Mouse (Mus musculus): ENCODE measurements around the gene Lrrc1. TPM values are rescaled to one million over a fixed set of nuclear protein-coding genes. Genes with fewer than 3 reads are reported as not detected.

Lrrc1 gene
- total and polyA plus RNA-seq, 3 experiments, result 13.3 to 21.5 (median 13.8) TPM

GRCm38 (mm10) chr9:77539232-77539631, 5.4 kb downstream of the Lrrc1 start:
- Histone ChIP-seq H3K9ac (ENCODE audit: low read depth, low read length) (no peak overlapping the region), H3K36me3 (ENCODE audit: control insufficient read depth, insufficient read depth, low read length) (no peaks in the 10 kb centered on the region), H3K27ac (no peak overlapping the region), H3K79me2 (replicated peaks; ENCODE audit: control insufficient read depth, insufficient read depth, low read length) (no peaks in the 10 kb centered on the region), H3K27me3 (ENCODE audit: control insufficient read depth, insufficient read depth, low read length) (no peaks in the 10 kb centered on the region), H3K4me1 (ENCODE audit: control insufficient read depth, insufficient read depth, low read length) (peaks cover 2% of the 10 kb centered on the region; the same call in 1 of the 2 replicates), H3K4me3 (no peak overlapping the region)
- intact Hi-C loops (cut with DNase I), result no loop called here
- TF ChIP-seq EP300 (IDR thresholded peaks at IDR 0.05; ENCODE audit: insufficient read depth, low read depth, low read length), result no peak
- 89% methylated on average over 9 of the region's 9 CpGs for WGBS
- no peak for DNase-seq

GRCm38 (mm10) chr9:77537357-77537756, 7.3 kb downstream of the Lrrc1 start:
- peaks cover 4% of the 10 kb centered on the region for H3K4me1 ChIP-seq (ENCODE audit: control insufficient read depth, insufficient read depth, low read length)

GRCm38 (mm10) chr9:77536832-77537231, 7.8 kb downstream of the Lrrc1 start:
- Histone ChIP-seq H3K9ac (ENCODE audit: low read depth, low read length) (no peak overlapping the region), H3K79me2 (replicated peaks; ENCODE audit: control insufficient read depth, insufficient read depth, low read length) (no peaks in the 10 kb centered on the region), H3K27ac (no peak overlapping the region), H3K36me3 (ENCODE audit: control insufficient read depth, insufficient read depth, low read length) (no peaks in the 10 kb centered on the region), H3K27me3 (ENCODE audit: control insufficient read depth, insufficient read depth, low read length) (no peaks in the 10 kb centered on the region), H3K4me3 (no peak overlapping the region), H3K4me1 (ENCODE audit: control insufficient read depth, insufficient read depth, low read length) (peaks cover 4% of the 10 kb centered on the region)
- 73% methylated on average over 7 of the region's 7 CpGs for WGBS
- DNase-seq, result no peak
- intact Hi-C loops (cut with DNase I), result no loop called here
- no peak for TF ChIP-seq EP300 (IDR thresholded peaks at IDR 0.05; ENCODE audit: insufficient read depth, low read depth, low read length)
- no peak for TF ChIP-seq POLR2A (IDR thresholded peaks at IDR 0.05; ENCODE audit: insufficient read depth, low read depth, low read length)
- TF ChIP-seq CTCF (IDR thresholded peaks at IDR 0.05), result no peak

More at GRCm38 (mm10) chr9:77537357-77537756, 7.3 kb downstream of the Lrrc1 start:
- DNase-seq, result no peak
- TF ChIP-seq POLR2A (IDR thresholded peaks at IDR 0.05; ENCODE audit: insufficient read depth, low read depth, low read length), result no peak
- no peak for TF ChIP-seq EP300 (IDR thresholded peaks at IDR 0.05; ENCODE audit: insufficient read depth, low read depth, low read length)
- no peak for TF ChIP-seq CTCF (IDR thresholded peaks at IDR 0.05)
- WGBS, result 63% methylated on average over 10 of the region's 10 CpGs
- H3K9ac ChIP-seq (ENCODE audit: low read depth, low read length), result no peak overlapping the region
- H3K79me2 ChIP-seq (replicated peaks; ENCODE audit: control insufficient read depth, insufficient read depth, low read length), result no peaks in the 10 kb centered on the region
- H3K27ac ChIP-seq, result no peak overlapping the region
- H3K36me3 ChIP-seq (ENCODE audit: control insufficient read depth, insufficient read depth, low read length), result no peaks in the 10 kb centered on the region
- no peak overlapping the region for H3K4me3 ChIP-seq
- no peaks in the 10 kb centered on the region for H3K27me3 ChIP-seq (ENCODE audit: control insufficient read depth, insufficient read depth, low read length)
- intact Hi-C loops (cut with DNase I), result no loop called here

- no peak overlapping the region for H3K4me3 ChIP-seq
- 38% methylated on average over 6 of the region's 6 CpGs for WGBS
- peaks cover 4% of the 10 kb centered on the region for H3K4me1 ChIP-seq (ENCODE audit: control insufficient read depth, insufficient read depth, low read length)
- intact Hi-C loops (cut with DNase I), result no loop called here
- no peaks in the 10 kb centered on the region for H3K27me3 ChIP-seq (ENCODE audit: control insufficient read depth, insufficient read depth, low read length)
- no peaks in the 10 kb centered on the region for H3K36me3 ChIP-seq (ENCODE audit: control insufficient read depth, insufficient read depth, low read length)
- TF ChIP-seq EP300 (IDR thresholded peaks at IDR 0.05; ENCODE audit: insufficient read depth, low read depth, low read length) (no peak), CTCF (IDR thresholded peaks at IDR 0.05) (no peak), POLR2A (IDR thresholded peaks at IDR 0.05; ENCODE audit: insufficient read depth, low read depth, low read length) (no peak)
- no peak overlapping the region for H3K9ac ChIP-seq (ENCODE audit: low read depth, low read length)
- H3K79me2 ChIP-seq (replicated peaks; ENCODE audit: control insufficient read depth, insufficient read depth, low read length), result no peaks in the 10 kb centered on the region
- no peak overlapping the region for H3K27ac ChIP-seq
- DNase-seq, result no peak
Measured at GRCm38 (mm10) chr9:77536286-77536685, 8.4 kb downstream of the Lrrc1 start.

DNA sequence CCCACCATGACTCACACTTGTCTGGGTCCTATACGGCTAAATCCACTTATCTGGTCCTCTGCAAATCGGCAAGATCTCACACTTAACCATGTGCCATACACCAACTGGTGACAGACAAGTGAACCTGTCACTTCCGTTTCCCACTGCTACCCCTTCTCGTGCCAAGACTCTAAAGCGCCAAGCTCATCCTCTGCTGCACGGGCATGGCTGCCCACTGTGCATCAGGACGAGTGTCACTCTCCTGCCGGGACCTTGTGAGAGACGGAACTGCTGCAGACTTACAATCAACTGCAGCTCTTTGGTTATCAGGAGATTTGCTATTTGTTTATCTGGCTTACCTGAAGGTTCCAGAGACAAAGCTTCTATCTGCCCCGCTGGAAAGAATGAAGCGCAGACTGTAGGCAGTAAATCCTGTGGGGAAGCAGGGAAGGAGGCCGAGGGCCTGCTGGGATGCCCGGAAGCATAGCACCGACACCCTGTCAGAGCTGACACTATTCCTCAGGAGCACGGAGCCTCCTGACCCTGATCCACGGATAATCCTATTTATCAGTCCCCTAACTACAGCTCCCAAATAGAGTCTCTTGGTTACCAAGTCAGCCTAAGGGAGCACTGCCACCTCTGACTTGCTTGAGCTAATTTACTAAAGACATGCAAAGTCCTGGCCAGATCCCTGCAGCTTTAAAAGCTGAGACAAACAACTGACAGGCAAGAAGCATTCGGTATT, 9.5 kb downstream of the Lrrc1 start:
- H3K9ac ChIP-seq (ENCODE audit: low read depth, low read length), result no peak overlapping the region
- H3K4me3 ChIP-seq, result no peak overlapping the region
- no peak overlapping the region for H3K27ac ChIP-seq

GRCm38 (mm10) chr9:77528379-77529041, 16.2 kb downstream of the Lrrc1 start:
- H3K9ac ChIP-seq (ENCODE audit: low read depth, low read length), result no peak overlapping the region
- no peak overlapping the region for H3K4me3 ChIP-seq
- H3K27me3 ChIP-seq (ENCODE audit: control insufficient read depth, insufficient read depth, low read length), result no peaks in the 10 kb centered on the region
- no peak overlapping the region for H3K27ac ChIP-seq
- 87% methylated on average over 5 of the region's 5 CpGs for WGBS
- H3K36me3 ChIP-seq (ENCODE audit: control insufficient read depth, insufficient read depth, low read length), result no peaks in the 10 kb centered on the region
- no peak for TF ChIP-seq POLR2A (IDR thresholded peaks at IDR 0.05; ENCODE audit: insufficient read depth, low read depth, low read length)
- TF ChIP-seq CTCF (IDR thresholded peaks at IDR 0.05), result no peak
- TF ChIP-seq EP300 (IDR thresholded peaks at IDR 0.05; ENCODE audit: insufficient read depth, low read depth, low read length), result no peak
- DNase-seq, result no peak
- peaks cover 3% of the 10 kb centered on the region for H3K4me1 ChIP-seq (ENCODE audit: control insufficient read depth, insufficient read depth, low read length)
- intact Hi-C loops (cut with DNase I), result no loop called here
- peaks cover 2% of the 10 kb centered on the region; the same call in 1 of the 2 replicates for H3K79me2 ChIP-seq (replicated peaks; ENCODE audit: control insufficient read depth, insufficient read depth, low read length)

More for the DNA sequence above, 9.5 kb downstream of the Lrrc1 start:
- no peak for DNase-seq
- TF ChIP-seq CTCF (IDR thresholded peaks at IDR 0.05) (no peak), EP300 (IDR thresholded peaks at IDR 0.05; ENCODE audit: insufficient read depth, low read depth, low read length) (no peak), POLR2A (IDR thresholded peaks at IDR 0.05; ENCODE audit: insufficient read depth, low read depth, low read length) (no peak)
- peaks cover 4% of the 10 kb centered on the region for H3K4me1 ChIP-seq (ENCODE audit: control insufficient read depth, insufficient read depth, low read length)
- H3K79me2 ChIP-seq (replicated peaks; ENCODE audit: control insufficient read depth, insufficient read depth, low read length), result peaks cover 2% of the 10 kb centered on the region; the same call in 1 of the 2 replicates
- H3K27me3 ChIP-seq (ENCODE audit: control insufficient read depth, insufficient read depth, low read length), result no peaks in the 10 kb centered on the region
- intact Hi-C loops (cut with DNase I), result no loop called here
- no peaks in the 10 kb centered on the region for H3K36me3 ChIP-seq (ENCODE audit: control insufficient read depth, insufficient read depth, low read length)
- 46% methylated on average over 17 of the region's 17 CpGs for WGBS

All from heart, adult 2 months (tissue).